Mouse (Mus musculus): ENCODE measurements around the gene Mfsd4b1. TPM values are rescaled to one million over a fixed set of nuclear protein-coding genes. Genes with fewer than 3 reads are reported as not detected.

The Mfsd4b1 gene
- polyA plus RNA-seq, 1 experiment from 2014 or later = not detected

DNA sequence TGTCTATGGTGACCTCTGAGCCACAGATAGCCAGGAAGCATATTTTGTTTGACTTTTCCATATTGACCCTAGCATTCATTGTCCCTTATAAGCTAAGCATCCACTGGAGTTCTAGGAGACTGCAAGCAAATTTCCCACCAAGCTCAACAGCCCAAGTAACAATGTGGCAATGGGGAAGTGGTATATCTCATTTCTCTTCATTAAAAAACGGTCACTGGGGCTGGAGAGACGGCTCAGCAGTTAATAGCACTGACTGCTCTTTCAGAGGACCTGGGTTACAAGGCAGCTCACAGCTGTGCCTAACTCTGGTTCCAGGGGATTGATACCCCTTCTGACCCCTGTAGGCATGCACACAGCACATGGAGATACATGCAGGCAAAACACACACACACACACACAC, 32.5 kb upstream of the Mfsd4b1 start:
- Histone ChIP-seq H3K9me3 (no peaks in the 10 kb centered on the region), H3K36me3 (replicated peaks) (no peaks in the 10 kb centered on the region), H3K27ac (no peak overlapping the region), H3K27me3 (ENCODE audit: poor library complexity, severe bottlenecking) (no peaks in the 10 kb centered on the region), H3K4me1 (peaks cover 4% of the 10 kb centered on the region), H3K4me3 (no peak overlapping the region)
- WGBS = 76% methylated on average over 2 of the region's 2 CpGs
- no peak for DNase-seq (ENCODE audit: extremely low spot score, low spot score)

GRCm38 (mm10) chr10:40054455-40054854, 29.4 kb upstream of the Mfsd4b1 start:
- no peaks in the 10 kb centered on the region for H3K9me3 ChIP-seq
- no peak for DNase-seq (ENCODE audit: extremely low spot score, low spot score)
- 92% methylated on average over 8 of the region's 8 CpGs for WGBS
- no peak overlapping the region for H3K4me3 ChIP-seq
- no peaks in the 10 kb centered on the region for H3K4me1 ChIP-seq
- no peaks in the 10 kb centered on the region for H3K27me3 ChIP-seq (ENCODE audit: poor library complexity, severe bottlenecking)
- no peak overlapping the region for H3K27ac ChIP-seq
- no peaks in the 10 kb centered on the region for H3K36me3 ChIP-seq (replicated peaks)

- Histone ChIP-seq H3K4me3 (no peak overlapping the region), H3K4me1 (no peaks in the 10 kb centered on the region), H3K27ac (no peak overlapping the region), H3K27me3 (ENCODE audit: poor library complexity, severe bottlenecking) (no peaks in the 10 kb centered on the region), H3K36me3 (replicated peaks) (no peaks in the 10 kb centered on the region), H3K9me3 (no peaks in the 10 kb centered on the region)
- DNase-seq (ENCODE audit: extremely low spot score, low spot score) = no peak
- WGBS = 90% methylated on average over 4 of the region's 4 CpGs
These were observed 28.8 kb upstream of the Mfsd4b1 start for GRCm38 (mm10) chr10:40053896-40054295.

GRCm38 (mm10) chr10:40053257-40053895, 28.3 kb upstream of the Mfsd4b1 start:
- Histone ChIP-seq H3K27me3 (ENCODE audit: poor library complexity, severe bottlenecking) (no peaks in the 10 kb centered on the region), H3K27ac (no peak overlapping the region), H3K9me3 (no peaks in the 10 kb centered on the region), H3K36me3 (replicated peaks) (no peaks in the 10 kb centered on the region), H3K4me1 (no peaks in the 10 kb centered on the region), H3K4me3 (no peak overlapping the region)
- no peak for DNase-seq (ENCODE audit: extremely low spot score, low spot score)
- 65% methylated on average over 3 of the region's 3 CpGs for WGBS

GRCm38 (mm10) chr10:40051997-40052396, 26.9 kb upstream of the Mfsd4b1 start:
- DNase-seq (ENCODE audit: extremely low spot score, low spot score) = no peak
- no peaks in the 10 kb centered on the region for H3K36me3 ChIP-seq (replicated peaks)
- no peak overlapping the region for H3K4me3 ChIP-seq
- H3K27ac ChIP-seq = no peak overlapping the region
- 90% methylated on average over 3 of the region's 3 CpGs for WGBS
- H3K9me3 ChIP-seq = no peaks in the 10 kb centered on the region
- no peaks in the 10 kb centered on the region for H3K4me1 ChIP-seq
- no peaks in the 10 kb centered on the region for H3K27me3 ChIP-seq (ENCODE audit: poor library complexity, severe bottlenecking)

DNA sequence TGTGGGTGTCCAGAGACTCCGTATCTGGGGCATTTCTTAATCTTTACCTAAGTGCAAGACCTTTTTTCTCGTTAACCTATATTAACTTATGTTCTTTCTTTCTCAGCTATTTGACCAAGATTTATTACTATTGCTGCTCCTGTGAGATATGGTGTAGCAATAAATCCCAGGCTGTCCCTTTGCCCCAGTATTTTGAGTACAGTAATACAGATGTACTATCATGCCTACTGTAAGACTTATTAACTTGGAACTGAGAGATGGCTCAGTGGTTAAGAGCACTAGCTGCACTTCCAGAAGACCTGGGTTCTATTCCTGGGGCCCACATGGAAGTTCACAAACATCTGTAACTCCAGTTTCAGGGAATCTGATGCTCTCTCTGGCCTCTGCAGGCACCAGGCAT, 25.7 kb upstream of the Mfsd4b1 start:
- no peaks in the 10 kb centered on the region for H3K36me3 ChIP-seq (replicated peaks)
- no peak overlapping the region for H3K4me3 ChIP-seq
- 92% methylated on average over 2 of the region's 2 CpGs for WGBS
- no peaks in the 10 kb centered on the region for H3K9me3 ChIP-seq
- no peak overlapping the region for H3K27ac ChIP-seq
- H3K4me1 ChIP-seq = no peaks in the 10 kb centered on the region
- no peaks in the 10 kb centered on the region for H3K27me3 ChIP-seq (ENCODE audit: poor library complexity, severe bottlenecking)
- DNase-seq (ENCODE audit: extremely low spot score, low spot score) = no peak

DNA sequence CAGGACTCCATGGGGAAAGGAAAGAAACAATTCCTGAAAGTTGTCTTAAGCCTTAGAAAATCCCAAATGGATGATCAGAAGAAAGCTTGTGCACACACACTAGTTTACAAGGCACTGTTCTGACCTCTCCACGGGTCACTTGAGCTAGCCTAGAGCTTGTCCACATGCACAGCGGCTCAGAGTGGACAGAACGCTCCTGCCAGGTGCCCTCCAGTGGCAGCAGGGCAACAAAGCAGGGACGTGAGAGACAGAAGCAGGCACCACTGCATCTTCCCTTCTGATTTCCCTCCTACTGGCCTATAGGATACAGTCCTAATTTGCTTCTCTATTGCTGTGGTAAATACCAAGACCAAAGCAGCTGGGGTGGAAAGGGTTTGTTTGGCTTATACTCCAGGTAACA, 16.3 kb upstream of the Mfsd4b1 start:
- H3K4me3 ChIP-seq = no peak overlapping the region
- no peak for DNase-seq (ENCODE audit: extremely low spot score, low spot score)
- H3K36me3 ChIP-seq (replicated peaks) = no peaks in the 10 kb centered on the region
- no peak overlapping the region for H3K27ac ChIP-seq
- H3K4me1 ChIP-seq = no peaks in the 10 kb centered on the region
- 10% methylated on average over 4 of the region's 4 CpGs for WGBS
- H3K9me3 ChIP-seq = no peaks in the 10 kb centered on the region
- no peaks in the 10 kb centered on the region for H3K27me3 ChIP-seq (ENCODE audit: poor library complexity, severe bottlenecking)

GRCm38 (mm10) chr10:40036686-40037560, 11.9 kb upstream of the Mfsd4b1 start:
- WGBS = 81% methylated on average over 24 of the region's 24 CpGs
- H3K27ac ChIP-seq = no peak overlapping the region

GRCm38 (mm10) chr10:40034956-40035355, 9.9 kb upstream of the Mfsd4b1 start:
- H3K4me3 ChIP-seq = no peak overlapping the region
- 94% methylated on average over 6 of the region's 6 CpGs for WGBS
- no peaks in the 10 kb centered on the region for H3K27me3 ChIP-seq (ENCODE audit: poor library complexity, severe bottlenecking)
- no peaks in the 10 kb centered on the region for H3K36me3 ChIP-seq (replicated peaks)
- DNase-seq (ENCODE audit: extremely low spot score, low spot score) = no peak
- no peaks in the 10 kb centered on the region for H3K4me1 ChIP-seq
- H3K27ac ChIP-seq = no peak overlapping the region
- H3K9me3 ChIP-seq = no peaks in the 10 kb centered on the region

More at GRCm38 (mm10) chr10:40036686-40037560, 11.9 kb upstream of the Mfsd4b1 start:
- Histone ChIP-seq H3K9me3 (no peaks in the 10 kb centered on the region), H3K27me3 (ENCODE audit: poor library complexity, severe bottlenecking) (no peaks in the 10 kb centered on the region), H3K36me3 (replicated peaks) (no peaks in the 10 kb centered on the region), H3K4me3 (no peak overlapping the region), H3K4me1 (no peaks in the 10 kb centered on the region)
- DNase-seq (ENCODE audit: extremely low spot score, low spot score) = no peak

- no peak for DNase-seq (ENCODE audit: extremely low spot score, low spot score)
- Histone ChIP-seq H3K27ac (no peak overlapping the region), H3K36me3 (replicated peaks) (no peaks in the 10 kb centered on the region), H3K27me3 (ENCODE audit: poor library complexity, severe bottlenecking) (no peaks in the 10 kb centered on the region; the same call in 1 of the 2 replicates), H3K9me3 (no peaks in the 10 kb centered on the region), H3K4me1 (no peaks in the 10 kb centered on the region), H3K4me3 (no peak overlapping the region)
- WGBS = 88% methylated on average over 2 of the region's 2 CpGs
These were observed 7.8 kb upstream of the Mfsd4b1 start for GRCm38 (mm10) chr10:40032897-40033296.

DNA sequence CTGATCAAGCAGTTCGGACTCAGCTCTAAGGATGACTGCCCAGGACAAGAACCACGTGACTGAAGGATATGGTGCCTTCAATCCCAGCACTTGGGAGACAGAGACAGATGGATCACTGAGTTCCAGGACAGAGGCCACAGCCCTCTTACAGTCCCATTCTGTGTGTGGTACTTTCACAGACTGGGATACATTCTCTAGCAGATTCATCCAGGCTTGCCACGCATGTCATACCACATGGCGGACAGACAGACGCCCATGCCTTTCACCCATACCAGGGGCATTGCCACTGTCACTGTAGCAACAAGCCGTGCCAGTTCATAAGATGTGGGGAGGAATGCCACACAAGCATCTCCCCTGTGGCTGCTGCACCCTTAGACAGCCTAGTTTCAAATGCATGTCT, 5.6 kb upstream of the Mfsd4b1 start:
- Histone ChIP-seq H3K4me1 (no peaks in the 10 kb centered on the region), H3K36me3 (replicated peaks) (no peaks in the 10 kb centered on the region), H3K27me3 (ENCODE audit: poor library complexity, severe bottlenecking) (no peaks in the 10 kb centered on the region; the same call in 1 of the 2 replicates), H3K9me3 (peaks cover 6% of the 10 kb centered on the region), H3K27ac (no peak overlapping the region), H3K4me3 (no peak overlapping the region)
- DNase-seq (ENCODE audit: extremely low spot score, low spot score) = no peak
- 91% methylated on average over 6 of the region's 6 CpGs for WGBS

- H3K36me3 ChIP-seq (replicated peaks) = no peaks in the 10 kb centered on the region
- peaks cover 9% of the 10 kb centered on the region for H3K4me1 ChIP-seq
- H3K27me3 ChIP-seq (ENCODE audit: poor library complexity, severe bottlenecking) = no peaks in the 10 kb centered on the region; the same call in 1 of the 2 replicates
- 83% methylated on average over 2 of the region's 2 CpGs for WGBS
- peaks cover 6% of the 10 kb centered on the region for H3K9me3 ChIP-seq
- no peak overlapping the region for H3K4me3 ChIP-seq
- H3K27ac ChIP-seq = no peak overlapping the region
- no peak for DNase-seq (ENCODE audit: extremely low spot score, low spot score)
These were observed 4.5 kb upstream of the Mfsd4b1 start for GRCm38 (mm10) chr10:40029610-40030009.

DNA sequence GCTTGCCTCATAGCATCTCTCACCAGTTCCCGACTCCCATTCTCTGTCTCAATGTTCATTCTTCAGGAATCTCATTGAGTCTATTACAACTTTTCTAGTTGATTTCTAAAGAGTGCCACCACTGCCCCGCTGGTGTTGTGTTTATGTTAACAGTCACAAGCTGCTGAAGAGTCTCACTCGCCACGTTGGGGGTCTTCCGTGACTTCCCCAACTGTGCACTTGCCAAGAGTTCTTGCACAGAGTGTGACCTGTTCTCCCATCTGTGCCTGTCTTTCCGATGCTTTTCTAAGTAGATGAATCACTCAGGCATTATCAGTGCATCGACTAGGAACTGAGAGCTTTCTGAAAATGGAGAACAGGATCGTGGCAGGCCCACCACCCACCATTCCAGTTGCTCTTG, 3.0 kb upstream of the Mfsd4b1 start:
- WGBS = 87% methylated on average over 8 of the region's 8 CpGs
- no peak overlapping the region for H3K4me3 ChIP-seq
- DNase-seq (ENCODE audit: extremely low spot score, low spot score) = no peak
- H3K27ac ChIP-seq = no peak overlapping the region
- peaks cover 16% of the 10 kb centered on the region for H3K4me1 ChIP-seq
- H3K27me3 ChIP-seq (ENCODE audit: poor library complexity, severe bottlenecking) = peaks cover 14% of the 10 kb centered on the region
- peaks cover 6% of the 10 kb centered on the region for H3K9me3 ChIP-seq
- H3K36me3 ChIP-seq (replicated peaks) = no peaks in the 10 kb centered on the region

Measured in forebrain, embryonic 10.5 days (tissue).